Mouse (Mus musculus) retina, adult 2 months (tissue): ENCODE data around the gene Gm5538.

Source experiments
- DNase-seq: peaks from one replicate; pipeline ENCODE4 v3.0.0-alpha.2; 2012; ENCODE audit warnings: low read depth, low spot score

Gm5538 gene

DNA sequence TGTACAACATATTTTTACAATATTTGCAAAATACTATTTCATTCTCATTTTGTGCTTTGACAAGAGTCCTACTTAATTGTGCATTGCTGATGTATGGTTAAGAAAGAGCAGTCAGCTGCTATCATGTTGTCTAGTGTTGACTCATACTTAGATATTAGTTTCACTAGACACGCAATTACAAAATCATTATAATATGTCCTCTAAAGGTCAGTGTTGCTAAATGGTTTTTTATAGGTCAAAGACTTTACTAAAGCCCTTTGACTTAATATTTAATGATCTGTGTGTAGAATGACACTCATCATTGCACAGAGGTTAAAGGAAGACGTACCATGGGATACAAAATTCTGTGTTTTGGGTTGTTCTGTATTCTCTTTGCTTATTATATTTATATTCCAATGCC lies at the start of gene Gm5538:
Gm5538 (plus strand) TSS at position 301 of the 400 bp plus-strand sequence.
- no peak for DNase-seq

DNA sequence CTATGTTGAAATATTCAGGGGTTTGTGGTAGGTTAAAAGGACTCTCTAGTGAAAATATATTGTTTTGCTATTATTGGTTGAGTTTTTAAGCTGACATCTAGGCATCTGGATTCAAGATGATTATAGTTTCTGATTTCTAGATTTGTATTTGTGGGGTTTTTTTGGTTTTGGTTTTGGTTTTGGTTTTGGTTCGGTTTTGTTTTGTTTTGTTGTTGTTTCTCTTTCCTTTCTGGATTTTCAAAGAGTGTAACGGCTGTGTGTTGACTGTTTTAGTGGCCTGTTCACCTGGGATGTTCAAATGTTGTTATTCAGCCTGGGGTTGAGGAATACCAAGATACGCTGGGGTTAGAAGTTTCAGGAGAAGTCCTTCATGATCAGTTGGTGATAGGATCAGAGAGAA lies 32.2 kb upstream of the Gm5538 start:
- DNase-seq = no peak

DNA sequence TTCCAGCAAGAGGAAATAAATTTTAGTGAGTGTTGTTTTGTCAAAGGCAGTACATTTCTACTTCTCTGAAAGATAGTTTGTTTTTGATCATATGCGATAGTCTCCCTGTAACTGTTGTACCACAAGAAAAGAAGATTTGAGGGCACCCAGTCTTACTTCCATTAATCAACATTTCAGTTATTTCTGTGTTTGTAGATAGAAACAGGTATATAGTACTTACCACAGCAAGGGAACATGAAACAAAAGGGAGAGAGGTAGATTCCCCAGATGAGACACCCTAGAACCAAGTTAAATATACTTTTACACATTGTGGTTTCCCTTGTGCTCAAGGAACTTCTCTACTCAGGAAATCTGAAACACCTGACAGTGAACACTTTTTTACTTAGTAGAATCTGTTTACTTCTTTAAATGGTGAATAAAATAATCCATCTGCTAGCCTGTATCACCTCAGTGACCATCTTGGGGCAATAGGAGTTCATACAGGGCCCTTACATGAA lies 26.9 kb upstream of the Gm5538 start:
- no peak for DNase-seq

DNA sequence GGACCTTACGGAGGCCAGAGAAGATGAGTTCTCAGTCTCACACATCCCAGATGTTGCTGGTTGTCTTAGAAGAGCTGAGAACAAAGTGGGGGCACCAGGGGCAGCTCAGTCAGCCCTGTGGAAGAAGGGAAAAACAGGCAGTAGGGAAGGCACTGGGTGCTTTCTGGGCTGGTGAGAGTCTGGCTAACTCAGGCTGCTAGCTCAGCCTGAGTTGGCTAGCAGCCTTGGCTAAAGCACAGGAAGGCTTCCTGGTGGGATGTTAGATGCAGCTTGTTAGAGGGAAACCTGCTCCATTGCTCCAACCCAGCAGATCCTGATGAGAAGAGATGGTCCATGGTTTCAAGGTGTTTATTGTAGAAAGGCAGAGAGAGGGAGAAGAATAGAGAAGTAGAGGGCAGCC lies 10.3 kb downstream of the Gm5538 start:
- no peak for DNase-seq

DNA sequence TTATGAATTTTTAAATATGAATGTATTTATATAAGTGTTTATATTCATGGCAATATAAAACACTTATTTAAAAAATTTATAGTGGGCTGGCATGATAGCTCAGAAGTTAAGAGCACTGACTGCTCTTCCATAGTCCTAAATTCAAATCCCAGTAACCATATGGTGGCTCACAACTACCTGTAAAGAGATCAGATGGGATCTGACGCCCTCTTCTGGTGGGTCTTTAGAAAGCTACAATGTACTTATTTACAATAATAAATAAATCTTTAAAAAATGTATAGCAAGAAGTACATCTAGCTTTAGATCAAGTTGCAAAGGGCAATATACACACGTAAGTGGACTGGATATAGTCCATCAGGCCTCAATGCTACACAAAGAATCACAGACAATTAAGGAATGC lies 14.6 kb downstream of the Gm5538 start:
- no peak for DNase-seq
